Mouse (Mus musculus) MEL (cell line): Measurements from ENCODE around the gene Vmn2r20. TPM values are rescaled to one million over a fixed set of nuclear protein-coding genes. Genes with fewer than 3 reads are reported as not detected.

Source experiments
- DNase-seq: peaks from one replicate; pipeline ENCODE4 v3.0.0; 2011; ENCODE audit warnings: low read depth, low spot score
- H3K27ac ChIP-seq: 2 replicates; pipeline ENCODE4 v1.5.1; 2012; ENCODE audit warnings: low read depth, mild to moderate bottlenecking, control low read depth, low read length, moderate library complexity; ENCODE audit not compliant: control insufficient read depth
- H3K27me3 ChIP-seq, 2 experiments: fragments of 150-350 bp in 1 of 2; sonication (generic) in 1 of 2; 2 replicates each; pipeline ENCODE4 v1.6.1; 2012; ENCODE audit warnings: low read length in 2 of 2, mild to moderate bottlenecking in 2 of 2, improper control_type of control experiment in 1 of 2, moderate library complexity in 1 of 2; ENCODE audit not compliant: insufficient read depth in 2 of 2, control insufficient read depth in 1 of 2
- H3K36me3 ChIP-seq, 2 experiments: 2 replicates each; pipeline ENCODE4 v1.6.1; 2012 to 2014; ENCODE audit warnings: low read length in 2 of 2, improper control_type of control experiment in 1 of 2, inconsistent platforms in 1 of 2, mild to moderate bottlenecking in 1 of 2; ENCODE audit not compliant: insufficient read depth in 2 of 2, control insufficient read depth in 1 of 2
- H3K4me1 ChIP-seq, 2 experiments: fragments of 150-350 bp in 1 of 2; sonication (generic) in 1 of 2; 2 replicates each; pipeline ENCODE4 v1.6.1; 2012; ENCODE audit warnings: low read length in 2 of 2, improper control_type of control experiment in 1 of 2, mild to moderate bottlenecking in 1 of 2; ENCODE audit not compliant: insufficient read depth in 2 of 2, control insufficient read depth in 1 of 2
- H3K4me3 ChIP-seq, 2 experiments: fragments of 150-350 bp in 1 of 2; sonication (generic) in 1 of 2; 2 replicates each; pipeline ENCODE4 v1.5.1; 2012; ENCODE audit warnings: low read depth in 2 of 2, low read length in 2 of 2, mild to moderate bottlenecking in 2 of 2, moderate library complexity in 2 of 2, control low read depth in 1 of 2, improper control_type of control experiment in 1 of 2; ENCODE audit not compliant: control insufficient read depth in 1 of 2, insufficient read depth in 1 of 2
- H3K79me2 ChIP-seq: 2 replicates; pipeline ENCODE4 v1.6.1; 2012; ENCODE audit warnings: mild to moderate bottlenecking, low read length, moderate library complexity; ENCODE audit not compliant: control insufficient read depth, poor library complexity, insufficient read depth
- H3K9ac ChIP-seq: 2 replicates; pipeline ENCODE4 v1.6.1; 2012; ENCODE audit warnings: low read depth, mild to moderate bottlenecking, control low read depth, low read length, moderate library complexity; ENCODE audit not compliant: control insufficient read depth, poor library complexity, severe bottlenecking
- H3K9me3 ChIP-seq: fragments of 150-350 bp; sonication (generic); replicated peaks from 2 replicates; pipeline ENCODE4 v1.6.1; 2012; ENCODE audit warnings: mild to moderate bottlenecking, low read length, improper control_type of control experiment, moderate library complexity; ENCODE audit not compliant: insufficient read depth
- CHD2 ChIP-seq: IDR thresholded peaks from 2 replicates; pipeline ENCODE4 v1.6.1; 2011; ENCODE audit warnings: low read length, improper control_type of control experiment
- CTCF ChIP-seq, 3 experiments: IDR thresholded peaks in 2 of 3; conservative IDR thresholded peaks in 1 of 3; 2 replicates each; pipeline ENCODE4 v1.5.1; 2011 to 2012; ENCODE audit warnings: low read length in 3 of 3, low read depth in 2 of 3, mild to moderate bottlenecking in 2 of 3, improper control_type of control experiment in 1 of 3, inconsistent platforms in 1 of 3, mixed read lengths in 1 of 3, moderate library complexity in 1 of 3; ENCODE audit not compliant: control insufficient read depth in 1 of 3, insufficient read depth in 1 of 3, poor library complexity in 1 of 3, severe bottlenecking in 1 of 3
- ELF1 ChIP-seq: IDR thresholded peaks from 2 replicates; pipeline ENCODE4 v1.6.1; 2014; ENCODE audit warnings: low read depth, mild to moderate bottlenecking, inconsistent platforms, low read length, improper control_type of control experiment, moderate library complexity
- EP300 ChIP-seq, 2 experiments: IDR thresholded peaks; 2 replicates each; pipeline ENCODE4 v1.6.1; 2011; ENCODE audit warnings: improper control_type of control experiment in 2 of 2, low read length in 2 of 2, low read depth in 1 of 2, mild to moderate bottlenecking in 1 of 2
- HCFC1 ChIP-seq: IDR thresholded peaks from 2 replicates; pipeline ENCODE4 v1.6.1; 2012; ENCODE audit warnings: low read depth, mild to moderate bottlenecking, inconsistent platforms, low read length, improper control_type of control experiment, moderate library complexity
- MAX ChIP-seq: IDR thresholded peaks from 2 replicates; pipeline ENCODE4 v1.6.1; 2011; ENCODE audit warnings: low read length, improper control_type of control experiment
- MAZ ChIP-seq: IDR thresholded peaks from 2 replicates; pipeline ENCODE4 v1.6.1; 2012; ENCODE audit warnings: low read depth, mild to moderate bottlenecking, inconsistent platforms, low read length, improper control_type of control experiment
- MXI1 ChIP-seq: IDR thresholded peaks from 2 replicates; pipeline ENCODE4 v1.6.1; 2011; ENCODE audit warnings: mild to moderate bottlenecking, low read depth, low read length, improper control_type of control experiment
- MYB ChIP-seq: IDR thresholded peaks from 2 replicates; pipeline ENCODE4 v1.6.1; 2011; ENCODE audit warnings: mild to moderate bottlenecking, low read depth, low read length, improper control_type of control experiment
- NRF1 ChIP-seq: IDR thresholded peaks from 2 replicates; pipeline ENCODE4 v1.6.1; 2014; ENCODE audit warnings: low read depth, mild to moderate bottlenecking, inconsistent platforms, low read length, improper control_type of control experiment, moderate library complexity; ENCODE audit not compliant: poor library complexity, insufficient read depth, severe bottlenecking
- RAD21 ChIP-seq: IDR thresholded peaks from 2 replicates; pipeline ENCODE4 v1.6.1; 2011; ENCODE audit warnings: mild to moderate bottlenecking, low read depth, low read length, improper control_type of control experiment
- SIN3A ChIP-seq: IDR thresholded peaks from 2 replicates; pipeline ENCODE4 v1.6.1; 2012; ENCODE audit warnings: low read length, improper control_type of control experiment, inconsistent platforms
- SMC3 ChIP-seq: IDR thresholded peaks from 2 replicates; pipeline ENCODE4 v1.6.1; 2011; ENCODE audit warnings: low read depth, low read length, improper control_type of control experiment
- USF1 ChIP-seq: IDR thresholded peaks from 2 replicates; pipeline ENCODE4 v1.6.1; 2014; ENCODE audit warnings: low read depth, mild to moderate bottlenecking, inconsistent platforms, low read length, improper control_type of control experiment, moderate library complexity
- ZC3H11A ChIP-seq: IDR thresholded peaks from 2 replicates; pipeline ENCODE4 v1.6.1; 2012; ENCODE audit warnings: low read depth, mild to moderate bottlenecking, inconsistent platforms, low read length, improper control_type of control experiment
- polyA plus RNA-seq, 2 experiments: library from polyadenylated mRNA; stranded (reverse) in 1 of 2; unstranded in 1 of 2; fragments of >175 nt in 1 of 2; fragments of >200 nt in 1 of 2; gene quantifications; 2 replicates each; pipeline versions ENCODE4 v1.2.1 to v1.2.4; 2012; ENCODE audit warnings: low replicate concordance in 2 of 2, low read depth in 1 of 2; ENCODE audit not compliant: insufficient read length in 2 of 2, insufficient read depth in 1 of 2, missing spikeins in 1 of 2
- total RNA-seq: library from RNA; depleted of rRNA; stranded (reverse); fragments of 300-350 nt; gene quantifications from 2 replicates; pipeline ENCODE4 v1.2.3, GENCODE M21; 2012; rRNA removed

Gene Vmn2r20
- total and polyA plus RNA-seq, 3 experiments: under 0.01 TPM; not detected in 2

DNA sequence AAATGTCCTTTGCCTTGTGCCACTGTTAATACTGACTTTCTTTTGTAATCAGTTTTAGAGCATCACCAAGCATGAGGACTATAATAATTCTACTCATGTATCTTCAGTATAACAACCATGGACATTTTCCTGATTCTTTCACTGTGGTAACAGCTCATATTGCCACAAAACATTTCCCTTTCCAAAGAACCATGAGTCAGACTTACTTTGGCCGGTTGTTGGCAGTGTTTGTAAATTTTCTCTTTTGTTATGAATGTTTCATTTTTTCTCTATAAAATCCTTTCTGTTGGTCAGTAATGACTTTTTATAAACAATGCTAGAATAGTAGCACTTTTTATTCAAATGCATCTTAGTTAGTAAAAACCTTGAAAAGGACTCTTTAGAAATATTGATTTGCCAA lies 71.8 kb downstream of the Vmn2r20 start (continued):
- TF ChIP-seq USF1: no peak
- no peak for TF ChIP-seq SMC3
- TF ChIP-seq MYB: no peak
- TF ChIP-seq CTCF (IDR thresholded peaks at IDR 0.05 in 2 of 3, conservative IDR thresholded peaks at IDR 0.05 in 1 of 3; ENCODE audit: control insufficient read depth in 1 of 3, insufficient read depth in 1 of 3, low read depth in 2 of 3, low read length in 3 of 3, poor library complexity in 1 of 3, severe bottlenecking in 1 of 3): no peak
- TF ChIP-seq, all 39 proteins: peak for 0

DNA sequence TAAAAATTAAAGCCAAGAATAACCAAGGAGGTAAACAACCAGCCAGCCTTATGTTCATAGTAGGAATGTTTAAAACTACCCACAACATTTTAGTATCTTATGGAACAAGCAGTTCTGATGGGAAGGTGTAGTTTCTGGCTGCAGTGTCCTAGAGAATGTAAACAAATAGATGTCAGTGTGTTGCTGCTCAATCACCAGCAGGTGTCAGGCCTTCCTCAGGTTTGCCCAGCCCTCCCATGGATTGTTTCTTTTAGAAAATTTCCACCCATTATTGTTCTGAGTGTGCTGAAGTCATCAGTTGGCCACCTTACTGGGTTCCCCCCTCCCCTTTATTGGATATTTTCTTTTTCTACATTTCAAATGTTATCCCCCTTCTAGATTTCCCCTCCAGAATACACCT lies 77.8 kb downstream of the Vmn2r20 start:
- no peaks in the 10 kb centered on the region for H3K79me2 ChIP-seq
- no peaks in the 10 kb centered on the region for H3K36me3 ChIP-seq
- no peak overlapping the region for H3K9ac ChIP-seq
- no peak overlapping the region for H3K4me3 ChIP-seq
- H3K27ac ChIP-seq: no peak overlapping the region
- no peaks in the 10 kb centered on the region for H3K9me3 ChIP-seq
- H3K4me1 ChIP-seq: no peaks in the 10 kb centered on the region
- TF ChIP-seq ZC3H11A (peak; percentile 24; the same call in 1 of the 2 replicates), SMC3 (peak; percentile 58), NRF1 (no peak), EP300 (IDR thresholded peaks at IDR 0.05; ENCODE audit: low read depth in 1 of 2, low read length in 2 of 2) (no peak), RAD21 (peak; percentile 54), CTCF (IDR thresholded peaks at IDR 0.05 in 2 of 3, conservative IDR thresholded peaks at IDR 0.05 in 1 of 3; ENCODE audit: control insufficient read depth in 1 of 3, insufficient read depth in 1 of 3, low read depth in 2 of 3, low read length in 3 of 3, poor library complexity in 1 of 3, severe bottlenecking in 1 of 3) (peak in 2 of 3 experiments; percentile 46 to 53; a peak in 4 of 6 replicates)
- peak; percentile 16 for DNase-seq
- peaks cover 0 to 4% of the 10 kb centered on the region in 2 experiments; a peak in 2 of 4 replicates for H3K27me3 ChIP-seq

DNA sequence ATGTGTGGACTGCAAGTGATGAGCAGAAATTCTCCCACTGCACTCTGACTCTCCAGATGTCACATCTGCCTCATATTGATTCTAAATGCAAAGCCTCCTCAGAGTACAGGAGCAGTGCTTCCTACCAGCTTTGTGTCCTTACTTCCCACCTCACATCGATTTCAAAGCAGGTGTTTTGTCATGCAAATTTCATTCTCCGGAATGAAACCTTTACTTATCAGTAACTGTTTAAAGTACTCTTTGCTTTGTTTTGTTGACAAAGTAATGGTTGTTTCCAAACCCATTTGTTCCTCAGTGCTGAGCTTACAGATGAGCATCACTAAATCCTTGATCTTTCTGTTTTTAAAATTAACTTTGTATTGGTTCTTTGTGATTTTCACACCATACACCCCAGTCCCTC lies 85.4 kb downstream of the Vmn2r20 start:
- peaks cover 0 to 4% of the 10 kb centered on the region in 2 experiments; a peak in 1 of 4 replicates for H3K27me3 ChIP-seq
- TF ChIP-seq MYB (no peak), SIN3A (no peak), USF1 (no peak), MXI1 (no peak), ZC3H11A (no peak), HCFC1 (no peak), ELF1 (no peak), MAX (no peak), CHD2 (no peak), MAZ (no peak)
- no peak overlapping the region for H3K4me3 ChIP-seq
- no peaks in the 10 kb centered on the region for H3K4me1 ChIP-seq
- H3K79me2 ChIP-seq: no peaks in the 10 kb centered on the region
- H3K9ac ChIP-seq: no peak overlapping the region
- DNase-seq: no peak
- no peak overlapping the region for H3K27ac ChIP-seq
- no peaks in the 10 kb centered on the region for H3K36me3 ChIP-seq
- no peaks in the 10 kb centered on the region for H3K9me3 ChIP-seq

Other genes with a start within 250 kb of the Vmn2r20 start
- gene Clec4b2, start 245.2 kb downstream of the Vmn2r20 start, total RNA-seq: not detected in 2 replicates
- gene Clec4b2, start 245.2 kb downstream of the Vmn2r20 start, polyA plus RNA-seq: not detected
- gene Clec4n, start 188.3 kb downstream of the Vmn2r20 start, total RNA-seq: not detected in 2 replicates
- not detected for gene Clec4n, start 188.3 kb downstream of the Vmn2r20 start, polyA plus RNA-seq
- 2.0 and 5.5 TPM in 2 replicates for gene Clec4d, start 156.0 kb downstream of the Vmn2r20 start, total RNA-seq
- gene Clec4d, start 156.0 kb downstream of the Vmn2r20 start, polyA plus RNA-seq: 1 to 10 TPM in 1 of 2 experiments, not detected in 1; 5.6 TPM
- 0.10 and 0.23 TPM in 2 replicates for gene Clec4e, start 128.2 kb downstream of the Vmn2r20 start, total RNA-seq
- gene Clec4e, start 128.2 kb downstream of the Vmn2r20 start, polyA plus RNA-seq: under 1 TPM in 1 of 2 experiments, not detected in 1; 0.40 TPM
- gene Vmn2r19, start 109.8 kb downstream of the Vmn2r20 start, total RNA-seq: not detected in 2 replicates
- gene Vmn2r19, start 109.8 kb downstream of the Vmn2r20 start, polyA plus RNA-seq: not detected
- gene Vmn2r21, start 115.3 kb upstream of the Vmn2r20 start, total RNA-seq: not detected in 2 replicates
- gene Vmn2r21, start 115.3 kb upstream of the Vmn2r20 start, polyA plus RNA-seq: not detected
- gene Vmn2r22, start 232.6 kb upstream of the Vmn2r20 start, total RNA-seq: not detected in 2 replicates
- gene Vmn2r22, start 232.6 kb upstream of the Vmn2r20 start, polyA plus RNA-seq: 10 to 100 TPM in 1 of 2 experiments, not detected in 1; 40.4 TPM